Mouse (Mus musculus): ENCODE results near the gene Akr1c18.

Akr1c18 gene

DNA sequence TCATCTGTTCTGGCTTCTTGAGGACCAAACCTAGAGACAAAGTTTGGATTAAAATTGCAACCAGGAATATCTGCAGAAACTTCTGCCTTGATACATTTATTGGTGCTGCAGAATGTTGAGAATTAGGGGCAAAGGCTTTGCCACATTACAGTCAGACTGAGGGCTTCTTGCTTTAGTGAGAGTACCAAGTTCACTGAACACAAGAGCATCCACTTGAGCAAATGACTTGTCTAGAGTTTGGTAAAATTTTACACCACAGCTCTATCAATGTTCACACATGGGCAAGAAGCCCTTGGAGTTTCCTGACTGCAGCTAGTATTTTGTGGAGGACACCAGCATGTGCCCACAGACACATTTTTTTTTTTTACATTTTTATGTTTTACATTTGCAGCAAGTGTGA is 47.7 kb downstream of the Akr1c18 start:
- no peak for DNase-seq (ENCODE audit: low read depth, low spot score)

GRCm38 (mm10) chr13:4101691-4102090 is 48.8 kb downstream of the Akr1c18 start:
- no peak for DNase-seq (ENCODE audit: low read depth, low spot score)
